ENCODE assay signal across 21 mouse cellular contexts in genomic region chr5:120660816-120661215, GRCm38 (mm10). TPM values are rescaled to one million over a fixed set of nuclear protein-coding genes. Genes with fewer than 3 reads are reported as not detected.
DNase-seq lines count a peak whose midpoint lies in the region; ATAC-seq and TF ChIP-seq lines count a peak whose summit lies in the region.
"Had no signal": no experiment of that assay in that cellular context is flagged by ENCODE, and none has a peak within 500 bp of the region (broad histone marks: within the 10 kb centered on the region; RNA-seq: fewer than 3 reads in every experiment).

No protein-coding gene starts in this region.

- H3K4me3 ChIP-seq in left cerebral cortex, adult 2 months = no peak overlapping the region
- no peak overlapping the region for H3K4me3 ChIP-seq in lung, adult 2 months (replicated peaks; ENCODE audit: extremely low read depth, low read depth, low read length)
- H3K4me3 ChIP-seq: embryonic facial prominence, embryonic 15.5 days; gastrocnemius, adult 2 months; heart, embryonic 10.5 days; liver, embryonic 15.5 days had no signal

- ATAC-seq in CD4-positive, CD25-positive, alpha-beta regulatory T cell, adult 4 months = no peak
- ATAC-seq: activated CD4-positive, CD25-positive, alpha-beta regulatory T cell, adult 4 months had no signal

- H3K4me1 ChIP-seq in lung, adult 2 months (ENCODE audit: control insufficient read depth, insufficient read depth, low read length) = no peaks in the 10 kb centered on the region
- H3K4me1 ChIP-seq: embryonic facial prominence, embryonic 15.5 days; heart, embryonic 10.5 days; liver, embryonic 15.5 days had no signal

- TF ChIP-seq POLR2A in lung, adult 2 months (IDR thresholded peaks at IDR 0.05; ENCODE audit: borderline replicate concordance, extremely low read depth, low read depth, low read length) = no peak

- WGBS in lung, adult 2 months = 49% methylated on average over 5 of the region's 5 CpGs

- DNase-seq in CD4-positive, CD25-positive, alpha-beta regulatory T cell, adult 2 months (ENCODE audit: low read depth, low spot score) = peak; percentile 56
- DNase-seq in left cerebral cortex, adult 2 months (ENCODE audit: extremely low spot score in 1 of 2, low spot score in 2 of 2) = no peak
- no peak for DNase-seq in left cerebral cortex, adult 8-10 months (ENCODE audit: low spot score in 2 of 2)
- peak; percentile 47 for DNase-seq in CD4-positive helper T cell, adult 2 months (ENCODE audit: low read depth, low spot score)
- DNase-seq in induced T-regulatory cell, adult 2 months (ENCODE audit: low read depth) = peak; percentile 40
- no peak for DNase-seq in lung, adult 2 months
- DNase-seq in embryo, embryonic 11 days = no peak
- DNase-seq: cerebellum, postnatal 25 days; gastrocnemius, adult 2 months; heart, postnatal 4 days; left cerebral cortex, postnatal 4 days had no signal

- H3K27ac ChIP-seq in left cerebral cortex, adult 2 months = peak overlapping the region; percentile 57; the same call in 1 of the 2 replicates
- H3K27ac ChIP-seq: embryonic facial prominence, embryonic 15.5 days; gastrocnemius, adult 2 months; heart, embryonic 10.5 days; liver, embryonic 15.5 days; stomach, postnatal 0 days had no signal

- peak; percentile 29 for TF ChIP-seq CTCF in left cerebral cortex, adult 2 months (IDR thresholded peaks at IDR 0.05)
- TF ChIP-seq CTCF in lung, adult 2 months (IDR thresholded peaks at IDR 0.05; ENCODE audit: insufficient read depth, low read length) = no peak

- intact Hi-C loops in left cerebral cortex, adult 2 months (cut with DNase I) = no loop called here

RNA-seq across cellular contexts. Expression of gene Rasal1, which starts 12.2 kb away (rescaled TPM):
- 10 to 100 TPM in 1 of 2 experiments, 1 to 10 TPM in 1; 7.2 to 15.4 TPM for polyA plus RNA-seq in CD4-positive, CD25-positive, alpha-beta regulatory T cell, adult 4 months (2017; shearing (Covaris generic))
- 10 to 100 TPM; 85.3 TPM for total RNA-seq in left cerebral cortex, adult 2 months (2021)
- total RNA-seq in left cerebral cortex, adult 8-10 months (2022) = 10 to 100 TPM; 68.8 to 89.5 (median 83.1) TPM
- 0.80 and 1.6 TPM in 2 replicates for polyA plus RNA-seq in lung, adult 2 months (2012; rRNA removed)
- total RNA-seq: gastrocnemius, adult 2 months had no signal
- polyA plus RNA-seq: neural tube, embryonic 11.5 days had no signal

RNA-seq across cellular contexts. Expression of gene Cfap73, which starts 26.8 kb away (rescaled TPM):
- not detected for polyA plus RNA-seq in CD4-positive, CD25-positive, alpha-beta regulatory T cell, adult 4 months (2017; shearing (Covaris generic))
- under 1 TPM in 1 of 2 experiments, not detected in 1; 0.52 TPM for total RNA-seq in left cerebral cortex, adult 2 months (2021)
- under 1 TPM in 2 of 4 experiments, not detected in 2; 0.55 to 0.58 TPM for total RNA-seq in left cerebral cortex, adult 8-10 months (2022)
- 1.6 TPM in 2 replicates for polyA plus RNA-seq in lung, adult 2 months (2012; rRNA removed)
- total RNA-seq: G1E; gastrocnemius, adult 2 months; heart, postnatal 4 days; megakaryocyte progenitor cell, adult 5-6 weeks had no signal
- polyA plus RNA-seq: activated CD4-positive, CD25-positive, alpha-beta regulatory T cell, adult 4 months; G1E; kidney, embryonic 16.5 days; liver, embryonic 15.5 days; neural tube, embryonic 11.5 days had no signal

RNA-seq across cellular contexts. Expression of gene Ddx54, which starts 48.3 kb away (rescaled TPM):
- 10 to 100 TPM; 14.4 to 18.6 TPM for polyA plus RNA-seq in CD4-positive, CD25-positive, alpha-beta regulatory T cell, adult 4 months (2017; shearing (Covaris generic))
- total RNA-seq in left cerebral cortex, adult 2 months (2021) = 10 to 100 TPM; 38.6 to 41.0 TPM
- total RNA-seq in left cerebral cortex, adult 8-10 months (2022) = 10 to 100 TPM; 32.4 to 36.9 (median 35.7) TPM
- polyA plus RNA-seq in lung, adult 2 months (2012; rRNA removed) = 37.2 and 39.2 TPM in 2 replicates

RNA-seq across cellular contexts. Expression of gene Rita1, which starts 48.4 kb away (rescaled TPM):
- 1 to 10 TPM; 2.2 to 6.3 TPM for polyA plus RNA-seq in CD4-positive, CD25-positive, alpha-beta regulatory T cell, adult 4 months (2017; shearing (Covaris generic))
- total RNA-seq in left cerebral cortex, adult 2 months (2021) = 10 to 100 TPM; 29.5 to 29.9 TPM
- total RNA-seq in left cerebral cortex, adult 8-10 months (2022) = 10 to 100 TPM; 25.1 to 30.2 (median 28.8) TPM
- 15.7 and 15.8 TPM in 2 replicates for polyA plus RNA-seq in lung, adult 2 months (2012; rRNA removed)

RNA-seq across cellular contexts. Expression of gene Dtx1, which starts 50.9 kb away (rescaled TPM):
- 10 to 100 TPM; 33.4 to 47.7 TPM for polyA plus RNA-seq in CD4-positive, CD25-positive, alpha-beta regulatory T cell, adult 4 months (2017; shearing (Covaris generic))
- 10 to 100 TPM; 74.5 to 76.9 TPM for total RNA-seq in left cerebral cortex, adult 2 months (2021)
- total RNA-seq in left cerebral cortex, adult 8-10 months (2022) = 10 to 100 TPM; 64.7 to 71.7 (median 69.7) TPM
- polyA plus RNA-seq in lung, adult 2 months (2012; rRNA removed) = 6.1 and 7.8 TPM in 2 replicates
- total RNA-seq: megakaryocyte progenitor cell, adult 5-6 weeks had no signal

Comparison
In these comparisons a context has a peak if more than half of its experiments do, and no peak if none do; other contexts are left out.
1. DNase-seq: peak in CD4-positive, CD25-positive, alpha-beta regulatory T cell, adult 2 months (single experiment), CD4-positive helper T cell, adult 2 months (single experiment) and induced T-regulatory cell, adult 2 months (single experiment); none in left cerebral cortex, adult 2 months (0 of 2), left cerebral cortex, adult 8-10 months (0 of 2), lung, adult 2 months (single experiment) and embryo, embryonic 11 days (single experiment).